Mouse (Mus musculus) spleen, postnatal 4 days (tissue): ENCODE data around the gene Fuca1.

Source experiments
- DNase-seq, 2 experiments: peaks; one replicate each; pipeline ENCODE4 v3.0.0; 2022; ENCODE audit warnings: low spot score in 2 of 2

The Fuca1 gene

DNA sequence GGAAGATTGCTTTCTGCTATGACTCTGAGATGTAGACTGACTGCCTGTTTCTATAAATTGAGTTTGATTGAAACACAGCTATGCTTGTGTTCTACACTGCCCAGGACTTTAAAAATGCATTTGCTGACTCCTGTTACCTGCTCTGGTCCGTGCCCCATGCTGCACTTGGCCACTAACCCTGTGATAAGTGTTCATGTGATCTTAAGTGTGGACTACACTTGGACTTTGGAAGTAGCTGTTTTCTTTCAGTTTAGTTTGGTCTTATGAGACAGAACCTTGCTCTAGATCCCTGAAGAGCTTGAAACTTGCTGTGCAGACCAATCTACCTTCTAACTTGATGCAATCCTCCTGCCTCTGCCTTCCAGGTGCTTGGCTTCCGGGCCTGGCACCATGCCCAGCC is 3.9 kb downstream of the Fuca1 start:
- DNase-seq, result no peak

DNA sequence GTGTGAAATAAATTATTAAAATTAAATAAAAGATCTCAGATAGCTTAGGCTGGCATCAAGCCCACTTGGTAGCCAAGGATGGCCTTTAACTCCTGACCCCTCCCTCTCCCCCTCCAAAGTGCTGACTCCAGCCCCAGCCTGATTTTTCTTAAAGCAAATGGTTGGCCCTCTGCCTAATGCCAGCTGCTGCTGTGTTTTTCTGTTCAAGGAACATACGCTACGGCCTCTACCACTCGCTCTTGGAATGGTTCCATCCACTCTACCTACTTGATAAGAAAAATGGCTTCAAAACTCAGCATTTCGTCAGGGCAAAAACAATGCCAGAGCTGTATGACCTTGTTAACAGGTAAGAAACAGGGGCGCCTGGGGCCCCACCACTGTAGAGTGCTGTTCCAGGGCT is 4.8 kb downstream of the Fuca1 start:
- no peak for DNase-seq

DNA sequence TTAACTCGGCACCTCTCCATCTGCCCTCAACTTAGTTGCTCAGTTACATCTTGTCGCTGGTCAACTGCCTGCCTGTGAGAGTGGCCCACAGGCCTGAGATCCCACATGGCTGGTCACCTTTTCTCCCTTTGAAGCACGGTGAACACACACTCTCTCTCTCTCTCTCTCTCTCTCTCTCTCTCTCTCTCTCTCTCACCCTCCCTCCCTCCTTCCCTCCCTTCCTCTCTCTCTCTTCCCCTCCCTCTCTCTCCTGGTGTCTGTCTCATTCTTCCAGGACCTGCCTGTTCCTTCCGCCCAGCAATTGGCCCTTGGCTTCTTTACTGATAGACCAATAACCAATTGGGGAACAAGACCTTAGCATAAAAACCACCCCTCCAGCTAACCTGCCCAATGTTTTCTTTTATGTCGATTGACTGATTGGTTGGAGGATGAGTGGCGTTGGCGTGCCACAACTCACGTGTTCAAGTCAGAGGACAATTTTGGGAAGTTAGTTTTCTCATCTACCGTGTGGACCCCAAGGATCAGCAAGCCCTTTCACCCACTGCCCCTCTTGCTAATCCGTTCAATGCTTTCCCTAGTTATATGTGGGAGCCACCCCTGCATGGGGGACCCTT is 5.8 kb downstream of the Fuca1 start:
- DNase-seq, result no peak

DNA sequence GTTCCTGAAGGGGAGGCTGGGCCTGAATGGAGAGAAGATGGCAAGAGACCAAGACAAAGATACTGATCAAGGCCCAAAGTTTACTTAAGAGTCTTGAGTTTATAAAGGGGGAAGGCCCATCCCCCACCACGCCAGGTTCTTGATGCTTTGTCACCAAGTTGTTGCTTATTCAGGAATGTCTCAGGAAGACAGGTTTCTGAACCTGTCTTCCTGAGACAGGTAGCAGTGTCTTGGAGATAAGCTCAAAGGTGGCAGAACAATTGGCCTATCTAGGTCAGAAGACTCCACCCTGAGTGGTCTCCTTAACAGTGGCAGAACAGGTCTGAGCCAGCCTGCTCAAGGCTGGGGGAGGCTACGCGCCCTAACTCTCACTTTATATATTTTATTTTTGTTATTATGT is 6.3 kb downstream of the Fuca1 start:
- no peak for DNase-seq

DNA sequence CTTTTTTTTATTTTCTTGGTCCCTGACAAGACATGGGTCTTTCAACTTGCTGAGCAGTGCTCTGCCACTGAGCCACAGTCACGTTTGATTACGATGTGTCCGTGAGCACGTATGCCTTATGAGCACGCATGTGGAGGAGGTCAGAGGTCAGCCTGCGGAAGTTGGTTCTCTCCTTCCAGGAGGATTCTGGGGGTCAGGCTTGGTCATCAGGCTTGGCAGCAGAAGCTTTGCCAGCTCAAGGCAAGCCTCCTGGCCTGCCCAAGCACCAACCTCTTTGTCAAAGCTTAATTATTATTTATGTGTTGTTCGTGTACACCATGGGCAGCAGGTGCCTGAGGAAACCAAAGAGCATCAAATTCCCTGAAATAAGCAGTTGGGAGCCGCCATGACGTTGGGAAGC is 7.8 kb downstream of the Fuca1 start:
- no peak for DNase-seq

DNA sequence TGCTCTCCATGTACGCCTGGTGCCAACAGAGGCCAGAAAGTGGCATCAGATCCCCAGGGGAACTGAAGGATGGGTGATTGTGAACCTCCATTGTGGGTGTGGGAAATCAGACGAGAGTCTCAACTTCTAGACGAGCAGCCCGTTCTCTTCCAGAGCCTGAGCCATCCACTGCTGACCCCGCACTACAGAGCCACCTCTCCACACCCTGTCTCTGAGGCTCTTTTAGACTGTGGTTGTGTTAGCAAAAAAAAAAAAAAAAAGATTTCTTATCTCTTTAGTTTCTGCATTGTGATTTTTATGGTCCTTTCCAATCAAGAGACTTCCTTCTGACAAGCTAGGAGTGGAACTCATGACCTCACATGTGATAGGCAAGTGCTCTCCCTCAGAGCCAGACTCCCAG is 8.9 kb downstream of the Fuca1 start:
- DNase-seq, result no peak

DNA sequence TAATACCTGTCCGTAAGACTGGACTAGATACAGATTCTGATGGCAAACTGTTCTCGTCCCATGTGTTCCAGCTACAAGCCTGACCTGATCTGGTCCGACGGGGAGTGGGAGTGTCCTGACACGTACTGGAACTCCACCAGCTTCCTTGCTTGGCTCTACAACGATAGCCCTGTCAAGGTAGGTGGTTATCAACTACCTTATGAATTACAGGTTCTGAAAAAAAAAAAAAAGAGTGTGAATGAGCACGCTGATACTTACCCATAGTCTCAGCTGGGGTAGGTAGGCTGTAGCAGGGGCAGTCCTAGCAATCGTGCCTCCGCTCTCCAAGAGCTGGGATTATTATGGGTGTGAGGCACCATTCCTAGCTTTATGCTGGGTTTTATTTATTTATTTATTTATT is 9.3 kb downstream of the Fuca1 start:
- no peak for DNase-seq

DNA sequence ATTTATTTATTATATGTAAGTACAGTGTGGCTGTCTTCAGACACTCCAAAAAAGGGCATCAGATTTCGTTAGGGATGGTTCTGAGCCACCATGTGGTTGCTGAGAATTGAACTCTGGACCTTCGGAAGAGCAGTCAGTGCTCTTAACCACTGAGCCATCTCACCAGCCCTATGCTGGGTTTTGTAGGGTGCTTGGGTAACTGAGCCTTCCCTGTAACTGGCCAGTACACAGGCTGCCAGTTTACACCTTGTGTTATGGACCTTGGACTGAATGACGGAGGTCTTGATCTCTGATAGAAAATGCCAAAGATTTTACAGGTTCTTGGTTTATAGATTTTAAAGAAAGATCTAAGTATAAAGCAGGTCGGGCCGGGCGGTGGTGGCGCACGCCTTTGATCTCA is 9.7 kb downstream of the Fuca1 start:
- DNase-seq, result no peak

DNA sequence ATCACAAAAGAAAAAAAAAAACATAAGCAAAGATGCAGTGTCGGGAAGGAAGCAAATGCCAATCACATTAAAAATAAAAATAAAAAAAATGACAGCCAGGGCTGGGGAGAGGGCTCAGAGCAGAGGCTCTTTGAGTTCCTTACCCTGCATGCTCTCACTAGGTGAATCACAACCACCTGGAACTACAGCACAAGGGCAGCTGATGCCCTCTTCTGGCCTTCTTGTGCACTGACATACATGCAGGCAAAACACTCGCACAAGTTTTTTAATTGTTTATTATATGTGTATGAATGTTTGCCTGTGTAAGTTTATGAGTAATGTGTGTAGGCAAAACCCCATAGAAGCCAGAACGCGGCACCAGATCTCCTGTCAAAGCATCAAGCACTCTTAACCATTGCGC is 11.3 kb downstream of the Fuca1 start:
- DNase-seq, result no peak

DNA sequence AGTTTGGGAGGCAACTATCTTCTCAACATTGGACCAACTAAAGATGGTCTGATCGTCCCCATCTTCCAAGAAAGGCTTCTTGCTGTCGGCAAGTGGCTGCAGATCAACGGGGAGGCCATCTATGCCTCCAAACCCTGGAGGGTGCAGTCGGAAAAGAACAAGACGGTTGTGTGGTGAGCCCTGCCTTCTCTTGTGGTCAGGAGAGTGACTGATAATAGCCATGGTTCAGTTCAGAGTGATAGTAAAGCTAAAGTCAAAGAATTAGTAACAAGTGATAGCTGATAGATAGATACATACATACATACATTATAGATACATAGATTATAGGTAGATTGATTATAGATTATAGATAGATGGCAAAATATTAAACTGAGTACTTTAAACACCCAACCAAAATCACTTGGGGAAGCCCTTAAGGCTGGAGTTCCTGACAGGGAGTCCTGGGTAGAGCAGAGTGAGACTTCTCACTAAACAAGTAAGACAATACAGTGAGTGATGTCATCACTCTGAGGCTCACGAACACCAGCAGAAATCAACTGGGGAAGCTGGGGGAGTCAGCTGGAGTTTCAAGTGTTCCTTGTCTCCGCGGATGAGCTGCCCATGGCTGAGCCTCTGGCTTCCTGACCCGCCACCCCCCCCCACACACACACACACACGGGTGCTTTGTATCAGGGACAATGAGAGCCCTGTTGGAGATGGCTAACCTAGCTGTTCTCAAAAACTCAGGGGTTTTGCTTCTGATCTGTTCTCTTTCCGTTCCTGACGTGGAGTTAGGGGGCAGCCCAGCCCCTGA is 14.4 kb downstream of the Fuca1 start:
- no peak for DNase-seq

DNA sequence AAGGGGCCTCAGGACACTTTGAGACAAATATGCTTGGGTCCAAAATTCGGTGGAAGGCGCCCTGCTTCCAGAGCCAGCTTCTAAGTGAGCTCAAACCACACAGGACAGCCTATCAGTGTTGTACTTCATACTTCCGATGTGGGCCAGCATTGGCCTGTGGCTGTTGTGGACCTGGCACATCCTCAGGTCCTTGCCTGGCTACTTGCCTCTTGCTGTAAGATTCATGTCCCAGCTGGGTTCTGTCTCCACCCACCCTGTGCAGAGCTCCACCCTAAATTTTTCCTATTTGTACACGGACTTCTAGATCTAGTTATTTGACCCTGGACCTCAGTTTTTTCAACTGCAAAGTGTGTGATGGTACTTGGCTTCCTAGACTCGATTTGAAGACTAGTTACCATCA is 15.0 kb downstream of the Fuca1 start:
- no peak for DNase-seq

DNA sequence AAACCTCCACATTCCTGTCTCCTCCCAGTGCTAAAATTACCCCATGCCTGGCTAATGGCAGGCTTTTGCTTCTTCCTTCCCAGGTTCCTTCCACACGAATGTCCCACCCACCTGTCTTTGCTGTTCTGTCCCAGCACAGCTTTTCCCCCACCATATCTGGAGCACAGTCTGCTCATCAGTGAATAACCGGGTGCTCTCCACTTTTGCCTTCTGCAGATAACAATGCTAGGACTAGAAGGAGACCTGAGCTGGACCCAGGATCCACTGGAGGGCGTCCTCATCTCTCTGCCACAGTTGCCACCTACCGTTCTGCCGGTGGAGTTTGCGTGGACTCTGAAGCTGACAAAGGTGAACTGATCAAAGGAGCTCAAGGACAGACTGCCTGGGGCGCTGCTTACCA is 18.3 kb downstream of the Fuca1 start:
- no peak for DNase-seq

DNA sequence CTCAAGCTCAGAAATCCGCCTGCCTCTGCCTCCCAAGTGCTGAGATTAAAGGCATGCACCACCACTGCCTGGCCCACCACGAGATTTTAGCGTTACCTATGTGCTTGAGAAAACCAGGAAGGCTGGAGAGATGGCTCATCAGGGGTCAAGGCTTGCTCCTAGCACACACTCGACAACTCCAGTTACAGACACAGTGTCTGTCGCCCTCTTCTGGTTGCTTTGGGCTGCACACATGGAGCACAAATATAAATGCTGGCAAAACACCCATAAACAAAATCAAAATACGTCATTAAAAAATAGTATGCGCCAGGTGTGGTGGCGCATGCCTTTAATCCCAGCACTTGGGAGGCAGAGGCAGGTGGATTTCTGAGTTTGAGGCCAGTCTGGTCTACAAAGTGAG is 20.5 kb downstream of the Fuca1 start:
- DNase-seq, result peak in 1 of 2 experiments; percentile 65

DNA sequence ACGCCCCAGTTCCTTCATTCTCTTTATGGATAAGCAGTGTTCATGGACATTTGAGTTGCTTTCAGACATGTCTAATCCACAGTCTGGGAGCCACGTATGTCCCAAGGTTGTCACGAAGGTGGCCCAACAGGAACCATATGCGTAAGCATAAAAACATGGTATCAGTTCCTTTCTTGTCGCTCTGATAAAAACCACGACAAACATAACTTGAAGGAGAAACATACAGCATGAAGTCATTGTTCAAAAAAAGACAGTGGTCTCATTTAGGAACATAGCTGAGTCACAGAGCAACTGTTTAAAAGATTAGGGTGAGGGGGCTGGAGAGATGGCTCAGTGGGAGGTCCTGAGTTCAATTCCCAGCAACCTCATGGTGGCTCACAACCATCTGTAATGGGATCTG is 21.7 kb downstream of the Fuca1 start:
- DNase-seq, result no peak

DNA sequence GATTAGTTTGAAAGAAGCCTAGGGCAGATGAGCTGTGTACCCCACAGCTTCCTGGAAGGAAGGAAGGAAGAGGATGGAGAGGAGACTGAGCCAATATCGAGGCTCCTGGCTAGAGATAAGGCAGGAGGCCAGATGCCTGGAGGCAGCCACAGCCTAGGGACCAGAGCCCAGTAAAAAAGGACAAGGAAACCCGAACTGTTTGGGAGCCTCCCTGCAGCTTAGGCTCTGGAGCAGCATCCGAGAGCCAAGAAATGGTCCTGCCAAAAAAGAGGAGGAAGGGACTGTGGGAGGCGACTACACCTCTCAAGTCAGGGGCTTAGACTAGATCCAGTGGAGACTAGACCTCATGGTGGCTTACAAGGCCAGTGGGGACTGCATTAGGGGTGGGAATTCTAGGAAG is 22.9 kb downstream of the Fuca1 start:
- no peak for DNase-seq

DNA sequence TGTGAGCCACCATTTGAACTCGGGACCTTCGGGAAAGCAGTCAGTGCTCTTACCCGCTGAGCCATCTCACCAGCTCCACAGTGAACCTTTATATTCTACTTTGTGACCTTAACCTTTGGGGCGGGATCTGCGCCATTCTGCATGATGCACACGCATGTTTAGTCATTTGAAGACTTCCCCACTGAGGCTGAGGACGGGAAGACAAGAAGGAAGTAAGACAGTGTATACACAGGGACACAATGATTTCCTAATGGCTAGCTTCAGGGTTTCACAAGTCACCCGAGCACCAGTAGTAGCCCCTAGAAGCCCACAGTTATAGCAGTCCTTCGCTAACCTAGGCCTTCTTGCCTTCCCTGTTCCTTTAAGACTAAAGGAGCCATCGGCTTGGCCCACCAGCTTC is 25.2 kb downstream of the Fuca1 start:
- no peak for DNase-seq

DNA sequence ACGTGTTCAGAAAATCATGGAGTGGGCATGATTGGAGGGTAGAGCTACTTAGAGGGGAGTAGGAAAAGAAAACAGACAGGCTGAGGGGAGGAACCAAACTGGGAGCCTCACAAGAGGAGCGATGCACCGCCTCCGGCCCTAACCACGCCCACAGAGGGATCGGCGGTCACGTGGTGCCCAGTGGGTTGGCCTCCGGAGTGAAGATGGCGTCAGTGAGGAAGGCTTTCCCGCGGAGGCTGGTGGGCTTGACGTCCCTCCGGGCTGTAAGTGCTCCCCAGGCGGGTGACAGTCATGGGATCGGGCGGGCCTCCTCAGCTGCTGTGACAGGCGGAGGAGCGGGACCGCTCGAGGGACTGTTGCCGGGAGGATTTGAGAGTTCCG is 25.7 kb downstream of the Fuca1 start, which contains the start of gene Hmgcl:
Hmgcl (plus strand) TSS at position 171 of the 381 bp plus-strand sequence.
- peak; percentile 96 to 97 for DNase-seq

DNA sequence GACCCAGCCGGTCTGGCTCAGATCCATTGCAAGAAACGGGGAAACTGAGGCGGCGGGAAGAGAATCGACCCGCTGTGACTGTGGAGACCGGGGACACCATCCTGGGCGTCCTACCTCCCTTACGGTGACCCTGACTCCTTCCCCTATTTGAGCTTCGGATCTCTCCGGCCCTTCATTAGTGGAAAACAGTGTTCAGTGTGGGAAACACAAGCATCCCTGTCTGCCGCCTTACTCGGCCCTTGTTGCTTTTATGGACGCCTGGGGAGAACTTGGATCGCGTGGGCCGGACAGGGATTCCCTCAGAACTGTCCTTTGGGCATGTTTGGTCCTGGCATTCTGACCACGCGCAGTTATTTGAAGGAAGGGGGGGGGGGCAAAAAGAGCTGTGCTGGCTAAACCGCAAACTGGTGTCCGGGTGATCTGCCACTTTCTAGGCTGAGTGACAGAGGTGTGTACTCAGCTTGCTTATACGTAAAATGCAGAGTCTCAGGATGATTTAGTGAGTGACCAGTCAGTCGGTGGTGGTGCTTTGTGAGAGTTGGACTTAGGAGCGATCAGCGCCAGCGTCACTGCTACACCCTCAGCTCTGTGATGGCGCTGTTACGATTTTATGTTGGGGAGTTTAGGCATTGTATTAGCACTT is 26.2 kb downstream of the Fuca1 start:
- no peak for DNase-seq

DNA sequence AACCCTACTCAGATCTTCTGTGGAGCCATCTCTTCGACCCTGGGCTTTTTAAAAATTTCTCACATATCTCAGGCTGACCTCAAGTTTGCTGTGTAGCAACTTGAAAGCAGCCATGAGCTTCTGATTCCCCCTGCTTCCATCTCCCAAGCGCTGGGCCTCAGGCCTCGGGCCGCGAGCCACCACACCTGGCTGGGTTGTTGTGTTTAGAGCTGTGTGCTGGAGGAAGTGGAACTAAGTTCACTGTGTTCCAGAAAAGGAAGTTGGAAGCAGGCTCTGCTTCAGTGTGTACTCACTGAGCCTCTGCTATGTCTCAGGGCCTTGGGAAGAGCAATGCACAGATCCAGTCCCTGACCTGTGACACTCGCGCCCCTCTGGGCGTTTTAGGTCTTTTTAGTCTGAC is 27.6 kb downstream of the Fuca1 start:
- DNase-seq, result no peak

DNA sequence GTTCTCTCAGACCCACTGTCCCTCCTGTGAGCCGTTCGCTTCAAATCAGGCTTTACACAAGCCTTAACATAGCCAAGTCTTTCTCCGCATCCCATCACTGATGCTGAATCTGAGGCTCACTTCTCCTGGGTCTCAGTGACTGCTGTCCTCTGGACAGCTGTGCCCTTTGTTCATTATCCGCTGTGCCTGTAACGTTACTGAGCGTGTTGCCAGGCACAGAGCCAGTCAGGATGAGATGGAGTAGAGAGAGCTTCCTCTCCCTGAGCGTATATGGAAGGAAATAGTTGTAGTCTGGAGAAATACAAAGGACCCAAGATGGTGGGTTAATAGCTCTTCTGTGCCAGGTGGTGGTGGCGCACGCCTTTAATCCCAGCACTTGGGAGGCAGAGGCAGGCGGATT is 28.9 kb downstream of the Fuca1 start:
- no peak for DNase-seq

DNA sequence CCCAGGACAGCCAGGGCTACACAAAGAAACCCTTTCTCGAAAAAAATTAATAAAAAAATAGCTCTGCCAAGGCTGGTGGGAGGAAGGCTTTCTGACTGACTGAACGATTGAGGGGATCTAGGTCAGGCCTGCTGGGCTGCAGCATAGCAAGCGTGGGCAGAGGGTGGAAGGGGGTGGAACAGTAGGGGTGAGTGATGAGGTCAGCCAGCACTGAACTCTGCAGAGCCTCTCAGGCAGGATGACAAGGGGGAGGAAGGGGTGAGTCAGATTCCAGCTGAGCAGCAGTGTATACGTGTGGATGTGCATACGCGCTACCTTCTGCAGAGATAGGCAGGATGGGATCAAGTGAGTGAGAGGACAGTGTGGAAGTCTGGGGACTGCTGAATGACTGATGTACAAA is 29.4 kb downstream of the Fuca1 start:
- no peak for DNase-seq

DNA sequence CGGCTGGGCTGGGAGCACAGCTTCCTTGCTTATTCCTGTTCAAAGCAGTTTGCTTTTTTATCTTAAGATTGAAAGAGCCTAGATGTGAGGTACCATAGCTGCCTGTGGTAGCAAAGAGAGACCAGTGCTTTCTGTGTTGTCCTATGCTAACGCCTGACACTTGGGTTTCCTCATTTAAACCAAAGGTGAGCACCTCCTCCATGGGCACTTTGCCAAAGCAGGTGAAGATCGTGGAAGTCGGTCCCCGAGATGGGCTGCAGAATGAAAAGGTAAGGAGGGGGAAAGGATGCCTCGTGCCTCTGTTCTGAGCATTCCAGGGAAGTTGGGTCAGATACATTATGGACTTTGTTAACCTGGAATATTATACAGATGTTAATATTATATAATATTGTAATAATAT is 29.8 kb downstream of the Fuca1 start:
- DNase-seq, result no peak

DNA sequence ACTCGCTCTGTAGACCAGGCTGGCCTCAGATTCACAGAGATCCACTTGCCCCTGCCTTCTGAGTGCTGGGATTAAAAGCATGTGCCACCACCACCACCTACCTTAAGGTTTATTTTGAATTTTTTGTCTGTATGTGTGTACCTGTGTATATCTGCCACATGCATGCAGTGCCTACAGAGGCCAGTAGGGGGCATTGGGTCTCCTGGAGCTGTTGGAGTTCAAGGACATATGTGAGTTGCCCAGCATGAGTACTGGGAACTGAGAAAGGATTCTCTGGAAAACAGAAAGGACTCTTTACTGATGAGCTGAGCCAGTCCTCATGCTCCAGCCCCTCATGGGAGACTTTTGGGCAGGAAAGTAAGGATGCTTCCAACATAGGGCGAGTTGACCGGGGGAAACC is 31.0 kb downstream of the Fuca1 start:
- DNase-seq, result no peak
